7 mouse cellular contexts compared by ENCODE assay signal in the genomic region with DNA sequence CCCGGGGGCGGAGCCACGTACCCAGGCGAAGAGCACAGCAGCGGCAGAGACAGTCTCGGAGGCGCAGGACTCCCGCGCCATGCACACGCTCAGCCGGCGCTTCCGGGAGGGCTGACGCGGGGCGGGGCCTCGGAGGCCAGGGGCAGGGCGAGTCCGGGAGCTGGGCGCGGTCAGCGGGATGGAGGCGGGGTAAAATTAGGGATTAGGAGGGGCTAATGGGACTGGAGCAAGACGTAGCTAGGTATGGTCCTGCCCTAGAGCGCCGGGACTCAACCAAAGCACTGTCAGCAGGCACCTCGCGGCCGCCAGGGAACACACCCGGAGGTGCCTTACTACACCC. TPM values are rescaled to one million over a fixed set of nuclear protein-coding genes. Genes with fewer than 3 reads are reported as not detected.
DNase-seq lines count a peak whose midpoint lies in the region; ATAC-seq lines count a peak whose summit lies in the region.

A gene (minus strand): TSS at position 116 of the 340 bp plus-strand sequence.

- H3K27ac ChIP-seq in midbrain, embryonic 10.5 days (replicated peaks): peak within 1 kb of the TSS; percentile 89

- H3K4me1 ChIP-seq in midbrain, embryonic 10.5 days: peaks cover 25% of the 10 kb centered on the region

- peak within 1 kb of the TSS; percentile 82 for H3K4me3 ChIP-seq in midbrain, embryonic 10.5 days

- H3K27me3 ChIP-seq in midbrain, embryonic 10.5 days (ENCODE audit: low read depth, poor library complexity, severe bottlenecking): peaks cover 22% of the 10 kb centered on the region

- no peaks in the 10 kb centered on the region for H3K9me3 ChIP-seq in midbrain, embryonic 10.5 days (replicated peaks)

- intact Hi-C loops in gastrocnemius, postnatal 14 days (cut with DNase I; ENCODE audit: low total_unique reads): loop anchor here (10.0 kb wide), 1 partner anchor 75 kb away; a partner anchor contains a TSS
- intact Hi-C loops in left cerebral cortex, postnatal 25 days (cut with DNase I): loop anchor here (2.0 kb wide), 2 partner anchors 15 to 71 kb away; a partner anchor contains a TSS

- H3K36me3 ChIP-seq in midbrain, embryonic 10.5 days: 0 out of 2 replicates have a peak, but pooled peaks cover 1% of the 10 kb centered on the region

- WGBS in midbrain, embryonic 10.5 days: under 1% methylated on average over 30 of the region's 30 CpGs

- ATAC-seq in inflammation-experienced regulatory T-cells, adult 6 months: peak; percentile 94

- peak; percentile 93 for DNase-seq in adrenal gland, adult 8-10 months
- DNase-seq in embryo, embryonic 10.5 days (ENCODE audit: low spot score): peak; percentile 94
- peak; percentile 88 for DNase-seq in gastrocnemius, postnatal 14 days
- DNase-seq in left cerebral cortex, postnatal 25 days (ENCODE audit: low spot score in 2 of 2): peak; percentile 89 to 93
- DNase-seq in midbrain, embryonic 10.5 days (ENCODE audit: low spot score): peak; percentile 91
- DNase-seq in right cerebral cortex, postnatal 4 days: peak; percentile 83

RNA-seq across cellular contexts. Expression of the gene that starts here (rescaled TPM):
- total RNA-seq in adrenal gland, adult 8-10 months (2022): 10 to 100 TPM; 29.2 to 47.3 (median 37.2) TPM
- total RNA-seq in gastrocnemius, postnatal 14 days (2021): 1 to 10 TPM; 3.6 to 4.7 TPM
- 10 to 100 TPM; 17.1 to 20.4 (median 18.8) TPM for polyA plus RNA-seq in inflammation-experienced regulatory T-cells, adult 6 months (2017; shearing (Covaris generic))
- 10 to 100 TPM; 59.7 to 69.3 TPM for total RNA-seq in left cerebral cortex, postnatal 25 days (2021)
- 17.6 and 19.6 TPM in 2 replicates for polyA plus RNA-seq in midbrain, embryonic 10.5 days (2016; fragmentation: Nextera tagmentation; extraction: Ambion mirVana)

Comparison
In these comparisons a context has a peak if more than half of its experiments do, and no peak if none do; other contexts are left out.
1. Peak in every context shown above with its lines: DNase-seq, ATAC-seq, H3K4me3 ChIP-seq and H3K27ac ChIP-seq.
2. RNA of the gene that starts here (total RNA-seq): 59.7 to 69.3 TPM in left cerebral cortex, postnatal 25 days and 29.2 to 47.3 TPM in adrenal gland, adult 8-10 months; 3.6 to 4.7 TPM in gastrocnemius, postnatal 14 days; every median in the first group is over 4 times any median in the second.